Mouse (Mus musculus): ENCODE results near the gene Tmem97.

DNA sequence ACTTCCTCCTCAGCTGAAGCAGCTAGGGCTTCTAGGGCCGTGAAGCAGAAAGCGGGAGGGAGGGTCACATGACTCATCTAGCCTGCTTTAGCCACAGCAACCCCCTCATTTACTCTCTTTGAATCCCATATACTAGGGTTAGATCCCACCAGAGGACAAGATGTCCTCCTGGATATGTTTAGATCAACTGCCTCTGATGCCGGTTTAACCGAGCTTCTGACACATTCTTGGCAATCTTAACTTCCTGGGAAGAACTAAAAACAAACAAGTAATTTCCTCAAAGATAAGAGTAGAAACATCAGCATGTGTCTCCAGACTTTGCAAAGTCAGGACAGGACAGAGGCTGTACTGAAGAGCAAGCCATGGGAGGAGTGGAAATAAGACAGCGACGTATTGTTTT lies 16.2 kb upstream of the Tmem97 start:
- TF ChIP-seq CTCF (conservative IDR thresholded peaks at IDR 0.05; ENCODE audit: insufficient read depth, insufficient read length, low read depth, low read length) (no peak), POLR2A (IDR thresholded peaks at IDR 0.05; ENCODE audit: low read depth, low read length) (no peak)
